Mouse (Mus musculus): Measurements from ENCODE around the gene Gm49322.

Gene Gm49322

GRCm38 (mm10) chr10:80656863-80657623 lies 51.2 kb downstream of the Gm49322 start, which contains the start of gene Btbd2:
Btbd2 (minus strand) TSS chr10:80657071.
- no peak for DNase-seq

- no peak for DNase-seq
Measured at GRCm38 (mm10) chr10:80658194-80658840, 52.5 kb downstream of the Gm49322 start.

- peak; percentile 55 to 56 for DNase-seq
Measured at GRCm38 (mm10) chr10:80658841-80659202, 53.0 kb downstream of the Gm49322 start.

- DNase-seq, result peak; percentile 81 to 82
Measured at GRCm38 (mm10) chr10:80659213-80659612, 53.4 kb downstream of the Gm49322 start.

GRCm38 (mm10) chr10:80661149-80661548 lies 55.3 kb downstream of the Gm49322 start:
- DNase-seq, result peak; percentile 91 to 92

GRCm38 (mm10) chr10:80663485-80664196 lies 57.8 kb downstream of the Gm49322 start:
- DNase-seq, result peak; percentile 47 to 51

GRCm38 (mm10) chr10:80664197-80665015 lies 58.6 kb downstream of the Gm49322 start:
- DNase-seq, result peak in 1 of 2 experiments; percentile 33

- DNase-seq, result no peak
Measured at GRCm38 (mm10) chr10:80665016-80665380, 59.2 kb downstream of the Gm49322 start.

Measured in B cell, adult 2 months (primary cell).